Mouse (Mus musculus): ENCODE data around the gene Rbm8a. TPM values are rescaled to one million over a fixed set of nuclear protein-coding genes. Genes with fewer than 3 reads are reported as not detected.

Gene Rbm8a
- total and polyA plus RNA-seq, 3 experiments, result 231 to 363 TPM; not detected in 1

- TF ChIP-seq MYB (IDR thresholded peaks at IDR 0.05; ENCODE audit: low read depth, low read length) (no peak), TAL1 (IDR thresholded peaks at IDR 0.05; ENCODE audit: low read length) (no peak), NELFE (IDR thresholded peaks at IDR 0.05; ENCODE audit: low read depth, low read length) (peak; percentile 99), POLR2AphosphoS2 (IDR thresholded peaks at IDR 0.05; ENCODE audit: low read length) (peak; percentile 100), SMC3 (IDR thresholded peaks at IDR 0.05; ENCODE audit: low read depth, low read length) (no peak), ZC3H11A (IDR thresholded peaks at IDR 0.05; ENCODE audit: low read depth, low read length) (0 out of 2 replicates have a peak, but pooled peaks have one; percentile 29)
These were observed at the start of gene Rbm8a (continued) for GRCm38 (mm10) chr3:96629729-96630600.

- no peak for DNase-seq (ENCODE audit: low read depth, low spot score)
- H3K79me2 ChIP-seq (ENCODE audit: control insufficient read depth, insufficient read depth, low read length, poor library complexity), result peaks cover 3% of the 10 kb centered on the region; the same call in 1 of the 2 replicates
- H3K9ac ChIP-seq (ENCODE audit: control insufficient read depth, low read depth, low read length, poor library complexity, severe bottlenecking), result no peak overlapping the region
- H3K27me3 ChIP-seq (ENCODE audit: control insufficient read depth in 1 of 2, insufficient read depth in 2 of 2, low read length in 2 of 2), result no peaks in the 10 kb centered on the region
- H3K27ac ChIP-seq (ENCODE audit: control insufficient read depth, low read depth, low read length), result no peak overlapping the region
- H3K36me3 ChIP-seq (ENCODE audit: control insufficient read depth in 1 of 2, insufficient read depth in 2 of 2, low read length in 2 of 2), result peaks cover 0 to 29% of the 10 kb centered on the region in 2 experiments; a peak in 2 of 4 replicates
- H3K4me3 ChIP-seq (ENCODE audit: control insufficient read depth in 1 of 2, insufficient read depth in 1 of 2, low read depth in 2 of 2, low read length in 2 of 2), result no peak overlapping the region
- H3K9me3 ChIP-seq (replicated peaks; ENCODE audit: insufficient read depth, low read length), result no peaks in the 10 kb centered on the region
- no peak; the same call in 1 of the 2 replicates for TF ChIP-seq SIN3A (IDR thresholded peaks at IDR 0.05; ENCODE audit: low read length)
- peaks cover 12 to 35% of the 10 kb centered on the region in 2 experiments for H3K4me1 ChIP-seq (ENCODE audit: control insufficient read depth in 1 of 2, insufficient read depth in 2 of 2, low read length in 2 of 2)
These were observed 48.6 kb upstream of the Rbm8a start for GRCm38 (mm10) chr3:96581141-96581540.

GRCm38 (mm10) chr3:96581771-96582515 lies 47.8 kb upstream of the Rbm8a start:
- H3K4me1 ChIP-seq (ENCODE audit: control insufficient read depth in 1 of 2, insufficient read depth in 2 of 2, low read length in 2 of 2), result peaks cover 11 to 34% of the 10 kb centered on the region in 2 experiments
- no peaks in the 10 kb centered on the region; the same call in 1 of the 2 replicates for H3K79me2 ChIP-seq (ENCODE audit: control insufficient read depth, insufficient read depth, low read length, poor library complexity)
- peaks cover 0 to 28% of the 10 kb centered on the region in 2 experiments; a peak in 2 of 4 replicates for H3K36me3 ChIP-seq (ENCODE audit: control insufficient read depth in 1 of 2, insufficient read depth in 2 of 2, low read length in 2 of 2)
- no peaks in the 10 kb centered on the region for H3K9me3 ChIP-seq (replicated peaks; ENCODE audit: insufficient read depth, low read length)
- peak overlapping the region; percentile 14; the same call in 1 of the 2 replicates for H3K9ac ChIP-seq (ENCODE audit: control insufficient read depth, low read depth, low read length, poor library complexity, severe bottlenecking)
- H3K27ac ChIP-seq (ENCODE audit: control insufficient read depth, low read depth, low read length), result 0 out of 2 replicates have a peak overlapping the region, but pooled peaks have one; percentile 0
- H3K4me3 ChIP-seq (ENCODE audit: control insufficient read depth in 1 of 2, insufficient read depth in 1 of 2, low read depth in 2 of 2, low read length in 2 of 2), result peak overlapping the region in 1 of 2 experiments; percentile 21; a peak in 1 of 4 replicates
- peak; percentile 83 for DNase-seq (ENCODE audit: low read depth, low spot score)
- H3K27me3 ChIP-seq (ENCODE audit: control insufficient read depth in 1 of 2, insufficient read depth in 2 of 2, low read length in 2 of 2), result no peaks in the 10 kb centered on the region
- TF ChIP-seq UBTF (IDR thresholded peaks at IDR 0.05; ENCODE audit: borderline replicate concordance, insufficient read depth, low read depth, low read length) (no peak), ETS1 (IDR thresholded peaks at IDR 0.05; ENCODE audit: low read depth, low read length) (peak; percentile 84), GABPA (IDR thresholded peaks at IDR 0.05; ENCODE audit: low read depth, low read length) (no peak), RCOR1 (IDR thresholded peaks at IDR 0.05; ENCODE audit: low read depth, low read length) (peak; percentile 39; the same call in 1 of the 2 replicates), CHD2 (IDR thresholded peaks at IDR 0.05; ENCODE audit: low read length) (no peak), KAT2A (conservative IDR thresholded peaks at IDR 0.05; ENCODE audit: low read depth, low read length) (no peak), ZKSCAN1 (IDR thresholded peaks at IDR 0.05; ENCODE audit: low read depth, low read length) (no peak), TCF12 (IDR thresholded peaks at IDR 0.05; ENCODE audit: low read depth, low read length) (peak; percentile 57), SMC3 (IDR thresholded peaks at IDR 0.05; ENCODE audit: low read depth, low read length) (peak; percentile 22), MAX (IDR thresholded peaks at IDR 0.05; ENCODE audit: low read length) (no peak), MAZ (IDR thresholded peaks at IDR 0.05; ENCODE audit: low read depth, low read length) (peak; percentile 72; the same call in 1 of the 2 replicates), ZMIZ1 (IDR thresholded peaks at IDR 0.05; ENCODE audit: low read depth, low read length) (no peak), MYC (IDR thresholded peaks at IDR 0.05; ENCODE audit: low read depth, low read length) (no peak), EP300 (IDR thresholded peaks at IDR 0.05; ENCODE audit: low read depth in 1 of 2, low read length in 2 of 2) (peak; percentile 50 to 54; a peak in 2 of 4 replicates), MXI1 (IDR thresholded peaks at IDR 0.05; ENCODE audit: low read depth, low read length) (peak; percentile 27; the same call in 1 of the 2 replicates), POLR2A (IDR thresholded peaks at IDR 0.05; ENCODE audit: control insufficient read depth in 1 of 2, insufficient read depth in 1 of 2, low read depth in 1 of 2, low read length in 2 of 2, poor library complexity in 1 of 2) (no peak), ZC3H11A (IDR thresholded peaks at IDR 0.05; ENCODE audit: low read depth, low read length) (peak; percentile 18; the same call in 1 of the 2 replicates), USF2 (IDR thresholded peaks at IDR 0.05; ENCODE audit: borderline replicate concordance in 1 of 2, insufficient read depth in 1 of 2, low read depth in 1 of 2, low read length in 2 of 2) (peak in 1 of 2 experiments; percentile 70; a peak in 2 of 4 replicates), E2F4 (IDR thresholded peaks at IDR 0.05; ENCODE audit: borderline replicate concordance, low read depth, low read length) (no peak), CTCF (IDR thresholded peaks at IDR 0.05 in 2 of 3, conservative IDR thresholded peaks at IDR 0.05 in 1 of 3; ENCODE audit: control insufficient read depth in 1 of 3, insufficient read depth in 1 of 3, low read depth in 2 of 3, low read length in 3 of 3, poor library complexity in 1 of 3, severe bottlenecking in 1 of 3) (no peak; a peak in 1 of 6 replicates)

Data from MEL (cell line).